Mouse (Mus musculus) brain, embryonic 14.5 days (tissue): ENCODE results near the gene Gpr174. TPM values are rescaled to one million over a fixed set of nuclear protein-coding genes. Genes with fewer than 3 reads are reported as not detected.
"Not testable (repeated sequence)": the region's sequence is repeated elsewhere in the genome, so short reads cannot be mapped to it uniquely, and the experiment has no call there.

Experiments
- DNase-seq: peaks from one replicate; pipeline ENCODE4 v3.0.0-alpha.2; 2011; ENCODE audit warnings: low read depth
- CTCF ChIP-seq: fragments of 200-500 bp; IDR thresholded peaks from 2 replicates; pipeline ENCODE4 v1.5.1; 2012; ENCODE audit warnings: inconsistent platforms, mild to moderate bottlenecking, moderate library complexity, borderline replicate concordance; ENCODE audit not compliant: insufficient read depth, insufficient read length; ENCODE audit errors: extremely low read depth
- POLR2A ChIP-seq: fragments of 200-500 bp; IDR thresholded peaks from 2 replicates; pipeline ENCODE4 v1.6.1; 2012; ENCODE audit warnings: mild to moderate bottlenecking, inconsistent platforms, borderline replicate concordance; ENCODE audit not compliant: poor library complexity, insufficient read depth, insufficient read length, severe bottlenecking; ENCODE audit errors: extremely low read depth
- polyA plus RNA-seq: library from polyadenylated mRNA; depleted of rRNA; stranded (reverse); fragments of >200 nt; gene quantifications from 2 replicates; pipeline ENCODE4 v1.2.3, GENCODE M21; 2012; rRNA removed

The Gpr174 gene
- polyA plus RNA-seq: 0.05 and 0.30 TPM in 2 replicates

GRCm38 (mm10) chrX:107255486-107256227, at the start of gene Gpr174:
TSS of gene Gpr174 (plus strand) at chrX:107255878.
- TF ChIP-seq CTCF: no peak
- DNase-seq: no peak

DNA sequence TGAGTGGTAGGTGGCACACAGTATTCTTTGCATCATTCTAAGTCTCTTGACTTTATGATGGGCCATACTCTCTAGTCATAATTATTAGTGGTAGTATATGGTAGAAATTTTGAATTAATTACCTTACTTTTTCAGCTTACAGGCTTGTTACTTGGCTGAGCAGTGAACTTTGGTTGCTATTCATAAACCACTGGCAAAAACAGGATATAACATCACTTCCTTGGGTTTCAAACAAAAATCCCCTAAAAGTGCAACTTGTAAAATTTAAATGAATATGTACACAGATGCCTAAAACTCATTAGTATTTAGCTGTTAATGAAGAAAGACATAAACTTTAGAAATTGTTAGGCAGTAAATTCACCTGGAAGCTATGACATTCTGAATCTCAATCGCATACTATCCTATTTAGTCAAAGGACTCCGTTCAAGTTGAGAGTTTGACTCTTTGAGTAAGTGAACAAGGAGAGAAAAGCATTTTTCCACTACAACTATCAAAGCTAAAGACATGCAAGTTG, 38.0 kb upstream of the Gpr174 start:
- no peak for TF ChIP-seq CTCF
- TF ChIP-seq POLR2A: no peak
- no peak for DNase-seq

DNA sequence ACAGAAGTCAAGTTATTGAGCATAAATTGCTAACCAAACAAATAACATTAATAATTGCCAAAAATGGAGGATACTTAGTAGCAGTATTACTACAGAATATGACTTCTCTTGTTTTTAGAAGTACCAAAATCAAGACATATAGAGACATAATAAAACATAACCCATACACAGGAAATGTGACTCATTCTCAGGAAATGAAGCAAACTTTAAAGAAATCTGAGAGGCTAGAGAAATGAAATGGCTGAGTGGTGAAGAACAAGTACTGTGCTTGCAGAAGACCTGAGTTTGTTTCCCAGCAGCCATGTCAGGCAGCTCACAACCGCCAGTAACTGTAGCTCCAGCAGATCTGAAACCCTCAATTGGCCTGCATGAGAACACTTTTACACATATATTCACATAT, 30.8 kb upstream of the Gpr174 start:
- no peak for DNase-seq

GRCm38 (mm10) chrX:107231214-107231613, 24.5 kb upstream of the Gpr174 start:
- TF ChIP-seq CTCF: no peak
- no peak for TF ChIP-seq POLR2A

More for the DNA sequence above, 30.8 kb upstream of the Gpr174 start:
- no peak for TF ChIP-seq CTCF
- TF ChIP-seq POLR2A: no peak

GRCm38 (mm10) chrX:107234655-107235054, 21.0 kb upstream of the Gpr174 start:
- no peak for TF ChIP-seq POLR2A

More at GRCm38 (mm10) chrX:107231214-107231613, 24.5 kb upstream of the Gpr174 start:
- no peak for DNase-seq

GRCm38 (mm10) chrX:107236461-107236860, 19.2 kb upstream of the Gpr174 start:
- TF ChIP-seq CTCF (no peak), POLR2A (no peak)
- no peak for DNase-seq

More at GRCm38 (mm10) chrX:107234655-107235054, 21.0 kb upstream of the Gpr174 start:
- DNase-seq: no peak

GRCm38 (mm10) chrX:107250390-107250789, 5.3 kb upstream of the Gpr174 start:
- TF ChIP-seq CTCF (no peak), POLR2A (no peak)
- no peak for DNase-seq

DNA sequence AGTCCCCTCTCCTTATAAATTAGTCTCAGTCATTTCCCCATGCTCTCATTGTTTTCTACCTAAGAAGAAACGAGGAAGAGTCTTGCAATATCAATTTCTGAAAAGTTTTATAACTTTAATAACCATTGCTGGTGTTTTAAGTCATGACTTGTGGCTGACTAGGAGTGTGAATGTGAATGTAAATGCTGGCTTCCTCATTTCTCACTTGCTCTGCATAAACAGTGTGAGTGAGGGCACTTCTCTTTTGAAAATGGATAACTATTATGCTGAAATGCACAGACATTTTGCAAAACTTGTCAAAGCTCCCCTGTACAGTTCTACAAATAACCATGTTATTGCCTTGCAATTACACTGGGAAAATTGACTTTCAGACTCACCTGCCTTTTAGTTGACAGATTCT, 8.9 kb downstream of the Gpr174 start:
- peak; percentile 5 for DNase-seq
- TF ChIP-seq POLR2A: no peak
- TF ChIP-seq CTCF: no peak

GRCm38 (mm10) chrX:107277606-107278005, 21.9 kb downstream of the Gpr174 start:
- TF ChIP-seq CTCF: no peak
- TF ChIP-seq POLR2A: no peak
- no peak for DNase-seq

DNA sequence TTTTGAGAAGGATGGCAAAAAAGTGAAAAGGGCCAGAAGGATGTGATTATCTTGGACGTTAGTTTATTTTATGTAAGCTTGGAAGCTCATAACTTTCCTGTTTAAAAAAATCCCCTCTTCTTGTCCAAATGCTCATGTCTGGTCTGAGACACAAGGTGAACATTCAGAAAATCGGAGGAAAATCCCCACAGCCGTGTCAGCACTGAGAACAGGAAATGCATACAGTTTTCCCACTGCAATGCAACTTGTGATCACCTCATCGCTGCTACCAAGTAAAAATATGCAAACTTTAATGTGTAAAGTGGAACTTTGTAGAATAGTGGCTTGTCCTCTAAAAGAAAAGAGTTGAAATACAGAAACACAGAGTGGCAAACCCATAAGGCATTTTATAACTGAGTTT, 28.5 kb downstream of the Gpr174 start:
- no peak for DNase-seq
- TF ChIP-seq POLR2A: no peak
- no peak for TF ChIP-seq CTCF

DNA sequence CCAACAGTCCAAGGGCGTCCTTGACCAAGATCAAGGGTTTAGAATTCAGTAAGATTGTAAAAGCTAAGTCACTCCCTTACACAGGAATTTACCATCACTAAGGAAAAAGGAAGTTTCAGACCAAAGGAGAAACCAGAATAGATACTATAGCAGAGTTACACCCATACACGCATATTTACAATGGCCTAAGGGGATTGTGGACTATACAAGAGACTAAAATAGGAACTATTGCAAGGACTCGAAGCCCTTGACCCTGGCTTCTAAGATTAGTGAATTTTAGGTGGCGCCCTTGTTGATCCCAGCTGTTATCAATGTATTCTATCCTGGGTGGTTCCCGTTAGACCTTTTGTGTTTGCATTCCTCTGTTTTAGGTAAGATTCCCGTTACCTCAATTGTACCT, 42.2 kb downstream of the Gpr174 start:
- DNase-seq: not testable (repeated sequence)

DNA sequence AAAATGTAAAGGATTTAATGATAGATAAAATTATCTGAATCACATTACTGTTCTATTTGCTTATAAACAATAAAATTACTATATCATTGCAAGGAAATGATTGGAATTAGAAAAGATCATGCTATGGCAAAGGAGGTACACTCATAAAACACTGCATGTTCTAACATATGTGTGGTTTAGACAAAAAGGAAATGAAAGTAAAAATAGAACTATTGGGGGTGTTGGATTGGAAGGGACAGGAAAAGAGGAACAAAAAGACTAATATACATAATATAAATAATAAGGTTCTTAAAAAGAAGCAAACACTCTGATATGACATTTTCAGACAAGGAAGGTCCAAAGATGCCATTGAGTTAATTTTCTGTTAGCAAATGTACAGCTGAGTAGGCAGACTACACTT, 43.1 kb downstream of the Gpr174 start:
- TF ChIP-seq POLR2A (no peak), CTCF (no peak)
- no peak for DNase-seq
